Comparison of ENCODE assay signal across 7 mouse cellular contexts in the genomic region with DNA sequence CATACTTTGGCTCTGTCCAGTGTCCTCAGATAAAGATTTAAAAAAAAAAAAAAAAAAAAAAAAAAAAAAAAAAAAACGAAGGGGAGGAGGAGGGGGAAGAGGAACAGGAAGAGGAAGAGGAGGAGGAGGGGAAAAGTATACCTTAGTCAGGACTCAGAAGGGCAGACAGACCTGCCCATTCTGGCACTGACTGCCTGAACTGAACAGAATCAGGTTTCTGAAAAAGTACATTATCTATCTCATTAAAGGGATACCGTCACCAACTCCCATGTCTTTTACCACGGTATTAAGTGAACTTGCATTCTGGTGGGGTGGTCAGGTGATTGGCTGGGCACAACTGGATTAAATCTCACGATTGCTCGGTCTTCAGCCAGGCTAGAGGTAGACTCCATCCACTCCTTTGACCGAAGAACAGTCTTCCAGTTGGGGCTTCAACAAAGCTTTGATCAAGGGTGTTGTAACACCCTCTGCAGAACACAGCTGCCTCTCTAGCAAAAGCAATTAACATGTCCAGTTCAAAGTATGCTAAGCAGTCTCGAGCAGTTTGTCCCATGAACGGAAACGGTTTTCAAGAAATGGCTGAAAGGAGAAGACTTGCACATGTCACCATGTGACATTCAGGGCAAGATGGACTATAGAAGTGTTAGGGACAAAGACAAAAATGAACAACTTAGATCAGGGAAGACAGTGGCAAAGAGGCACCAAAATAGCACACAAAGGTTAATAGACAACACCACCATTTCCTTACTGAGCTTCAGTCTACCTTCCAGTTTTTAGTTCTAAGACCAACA. TPM values are rescaled to one million over a fixed set of nuclear protein-coding genes. Genes with fewer than 3 reads are reported as not detected.
A peak's percentile ranks its signal among the peaks of the same experiment; 100 is the strongest.
DNase-seq lines count a peak whose midpoint lies in the region; ATAC-seq and TF ChIP-seq lines count a peak whose summit lies in the region.

No protein-coding gene starts in this region.

- TF ChIP-seq CTCF in stomach, postnatal 0 days (IDR thresholded peaks at IDR 0.05; ENCODE audit: low read depth) = no peak

- WGBS in forebrain, embryonic 12.5 days = 94% methylated on average over 8 of the region's 9 CpGs
- WGBS in liver, embryonic 12.5 days (ENCODE audit: insufficient replicate concordance) = 82% methylated on average over 8 of the region's 9 CpGs
- WGBS in stomach, postnatal 0 days = 93% methylated on average over 8 of the region's 9 CpGs

- peak overlapping the region; percentile 85 for H3K4me3 ChIP-seq in forebrain, embryonic 12.5 days (replicated peaks)
- peak overlapping the region; percentile 70 for H3K4me3 ChIP-seq in liver, embryonic 12.5 days
- peak overlapping the region; percentile 76 for H3K4me3 ChIP-seq in stomach, postnatal 0 days (ENCODE audit: low read depth, low read length)

- no peaks in the 10 kb centered on the region for H3K36me3 ChIP-seq in forebrain, embryonic 12.5 days (replicated peaks)
- H3K36me3 ChIP-seq in liver, embryonic 12.5 days = no peaks in the 10 kb centered on the region
- H3K36me3 ChIP-seq in stomach, postnatal 0 days (ENCODE audit: control insufficient read depth, insufficient read depth, low read length) = no peaks in the 10 kb centered on the region

- peaks cover 18% of the 10 kb centered on the region for H3K4me1 ChIP-seq in forebrain, embryonic 12.5 days
- peaks cover 20% of the 10 kb centered on the region; the same call in 1 of the 2 replicates for H3K4me1 ChIP-seq in liver, embryonic 12.5 days
- H3K4me1 ChIP-seq in stomach, postnatal 0 days (replicated peaks; ENCODE audit: control insufficient read depth, insufficient read depth) = no peaks in the 10 kb centered on the region

- no peak for TF ChIP-seq EP300 in stomach, postnatal 0 days (optimal IDR thresholded peaks at IDR 0.05)

- DNase-seq in retina, embryonic 14.5 days (ENCODE audit: low spot score) = peak; percentile 3
- no peak for DNase-seq in retina, postnatal 1 day
- DNase-seq in stomach, postnatal 0 days (ENCODE audit: low spot score) = no peak
- no peak for DNase-seq in c-Kit-positive CD71-positive TER-119-positive erythroid progenitor cells, embryonic 14.5 days (ENCODE audit: low spot score)
- DNase-seq in layer of hippocampus, adult 18-20 months (ENCODE audit: low spot score in 2 of 2) = no peak

- no peak for ATAC-seq in forebrain, embryonic 12.5 days (ENCODE audit: low FRiP score)
- no peak for ATAC-seq in liver, embryonic 12.5 days
- no peak for ATAC-seq in stomach, postnatal 0 days (ENCODE audit: low FRiP score, low TSS enrichment)

- H3K4me2 ChIP-seq in forebrain, embryonic 12.5 days = peak overlapping the region; percentile 75
- H3K4me2 ChIP-seq in liver, embryonic 12.5 days = peak overlapping the region; percentile 89
- H3K4me2 ChIP-seq in stomach, postnatal 0 days (replicated peaks; ENCODE audit: low read depth) = peak overlapping the region; percentile 83

- H3K27ac ChIP-seq in forebrain, embryonic 12.5 days = no peak overlapping the region
- no peak overlapping the region for H3K27ac ChIP-seq in liver, embryonic 12.5 days
- no peak overlapping the region for H3K27ac ChIP-seq in stomach, postnatal 0 days (replicated peaks)

- H3K27me3 ChIP-seq in forebrain, embryonic 12.5 days = no peaks in the 10 kb centered on the region
- no peaks in the 10 kb centered on the region for H3K27me3 ChIP-seq in liver, embryonic 12.5 days (replicated peaks)
- no peaks in the 10 kb centered on the region for H3K27me3 ChIP-seq in stomach, postnatal 0 days (ENCODE audit: control insufficient read depth, insufficient read depth, low read length)

- peak overlapping the region; percentile 81 for H3K9ac ChIP-seq in forebrain, embryonic 12.5 days
- H3K9ac ChIP-seq in liver, embryonic 12.5 days = peak overlapping the region; percentile 73; the same call in 1 of the 2 replicates
- peak overlapping the region; percentile 79; the same call in 1 of the 2 replicates for H3K9ac ChIP-seq in stomach, postnatal 0 days (ENCODE audit: low read length)

- no peaks in the 10 kb centered on the region for H3K9me3 ChIP-seq in forebrain, embryonic 12.5 days
- no peaks in the 10 kb centered on the region for H3K9me3 ChIP-seq in liver, embryonic 12.5 days (replicated peaks)
- no peaks in the 10 kb centered on the region for H3K9me3 ChIP-seq in stomach, postnatal 0 days (ENCODE audit: control insufficient read depth, low read length)

RNA-seq across cellular contexts. Expression of gene Zfp202, which starts 0.8 kb away (rescaled TPM):
- polyA plus RNA-seq in forebrain, embryonic 12.5 days (2016; fragmentation: Nextera tagmentation; extraction: Ambion mirVana) = 8.2 and 8.4 TPM in 2 replicates
- 2.1 TPM in 2 replicates for polyA plus RNA-seq in liver, embryonic 12.5 days (2016; fragmentation: Nextera tagmentation; extraction: Ambion mirVana)
- polyA plus RNA-seq in stomach, postnatal 0 days (2015; fragmentation: Nextera tagmentation; extraction: Ambion mirVana) = 1.6 and 2.1 TPM in 2 replicates
- total RNA-seq in layer of hippocampus, adult 18-20 months (2021) = 1 to 10 TPM; 3.1 to 3.9 TPM

RNA-seq across cellular contexts. Expression of gene Olfr986, which starts 10.6 kb away (rescaled TPM):
- polyA plus RNA-seq in forebrain, embryonic 12.5 days (2016; fragmentation: Nextera tagmentation; extraction: Ambion mirVana) = not detected in 2 replicates
- polyA plus RNA-seq in liver, embryonic 12.5 days (2016; fragmentation: Nextera tagmentation; extraction: Ambion mirVana) = not detected in 2 replicates
- not detected in 2 replicates for polyA plus RNA-seq in stomach, postnatal 0 days (2015; fragmentation: Nextera tagmentation; extraction: Ambion mirVana)
- total RNA-seq in layer of hippocampus, adult 18-20 months (2021) = under 1 TPM in 1 of 2 experiments, not detected in 1; 0.10 TPM

RNA-seq across cellular contexts. Expression of gene Tmem225, which starts 43.4 kb away (rescaled TPM):
- polyA plus RNA-seq in forebrain, embryonic 12.5 days (2016; fragmentation: Nextera tagmentation; extraction: Ambion mirVana) = not detected in 2 replicates
- not detected in 2 replicates for polyA plus RNA-seq in liver, embryonic 12.5 days (2016; fragmentation: Nextera tagmentation; extraction: Ambion mirVana)
- polyA plus RNA-seq in stomach, postnatal 0 days (2015; fragmentation: Nextera tagmentation; extraction: Ambion mirVana) = not detected in 2 replicates
- total RNA-seq in layer of hippocampus, adult 18-20 months (2021) = not detected
